Mouse (Mus musculus) thymus, adult 2 months (tissue): ENCODE measurements around the gene Sept7.

Experiments
- CTCF ChIP-seq: fragments of 200-500 bp; IDR thresholded peaks from 2 replicates; pipeline ENCODE4 v1.5.1; 2012; ENCODE audit warnings: mild to moderate bottlenecking, control low read depth, low read length, moderate library complexity, borderline replicate concordance; ENCODE audit not compliant: control insufficient read depth, poor library complexity, insufficient read depth; ENCODE audit errors: extremely low read depth
- POLR2A ChIP-seq: fragments of 200-500 bp; IDR thresholded peaks from 2 replicates; pipeline ENCODE4 v1.6.1; 2012; ENCODE audit warnings: mild to moderate bottlenecking, low read length, control low read depth, moderate library complexity; ENCODE audit not compliant: control insufficient read depth, poor library complexity, insufficient read depth; ENCODE audit errors: extremely low read depth

- TF ChIP-seq POLR2A (no peak), CTCF (0 out of 2 replicates have a peak, but pooled peaks have one; percentile 42)
These were observed 679 bp downstream of the Sept7 start for GRCm38 (mm10) chr9:25252759-25253477.
